Mouse (Mus musculus): Measurements from ENCODE around the gene Cfap99. TPM values are rescaled to one million over a fixed set of nuclear protein-coding genes. Genes with fewer than 3 reads are reported as not detected.

Gene Cfap99
- polyA plus RNA-seq, 1 experiment from 2014 or later, result 0.07 TPM

GRCm38 (mm10) chr5:34273251-34273681 lies 15.1 kb upstream of the Cfap99 start:
- no peak for ATAC-seq (replicated peaks; ENCODE audit: insufficient number of reproducible peaks, low FRiP score, low TSS enrichment)
- no peak overlapping the region for H3K4me2 ChIP-seq
- H3K36me3 ChIP-seq (ENCODE audit: control insufficient read depth, insufficient read depth, low read length), result no peaks in the 10 kb centered on the region
- no peak overlapping the region for H3K27ac ChIP-seq (ENCODE audit: low read depth, low read length)
- no peak overlapping the region for H3K9ac ChIP-seq (ENCODE audit: low read depth, low read length)
- H3K27me3 ChIP-seq (ENCODE audit: control insufficient read depth, insufficient read depth, low read length), result no peaks in the 10 kb centered on the region
- no peak overlapping the region for H3K4me3 ChIP-seq (ENCODE audit: low read depth, low read length)
- no peaks in the 10 kb centered on the region for H3K4me1 ChIP-seq (ENCODE audit: control insufficient read depth, insufficient read depth, low read length)
- WGBS (ENCODE audit: insufficient replicate concordance), result 65% methylated on average over 5 of the region's 5 CpGs
- no peaks in the 10 kb centered on the region for H3K9me3 ChIP-seq (replicated peaks; ENCODE audit: control insufficient read depth, low read length)

- Histone ChIP-seq H3K9ac (ENCODE audit: low read depth, low read length) (no peak overlapping the region), H3K4me2 (no peak overlapping the region), H3K36me3 (ENCODE audit: control insufficient read depth, insufficient read depth, low read length) (no peaks in the 10 kb centered on the region), H3K4me3 (ENCODE audit: low read depth, low read length) (no peak overlapping the region), H3K9me3 (replicated peaks; ENCODE audit: control insufficient read depth, low read length) (no peaks in the 10 kb centered on the region), H3K27ac (ENCODE audit: low read depth, low read length) (no peak overlapping the region), H3K27me3 (ENCODE audit: control insufficient read depth, insufficient read depth, low read length) (no peaks in the 10 kb centered on the region), H3K4me1 (ENCODE audit: control insufficient read depth, insufficient read depth, low read length) (no peaks in the 10 kb centered on the region)
- 76% methylated on average over 3 of the region's 3 CpGs for WGBS (ENCODE audit: insufficient replicate concordance)
- no peak for ATAC-seq (replicated peaks; ENCODE audit: insufficient number of reproducible peaks, low FRiP score, low TSS enrichment)
Observed at GRCm38 (mm10) chr5:34274268-34274667, 14.1 kb upstream of the Cfap99 start.

- no peak overlapping the region for H3K9ac ChIP-seq (ENCODE audit: low read depth, low read length)
- no peaks in the 10 kb centered on the region for H3K36me3 ChIP-seq (ENCODE audit: control insufficient read depth, insufficient read depth, low read length)
- no peak overlapping the region for H3K4me3 ChIP-seq (ENCODE audit: low read depth, low read length)
- 79% methylated on average over 10 of the region's 10 CpGs for WGBS (ENCODE audit: insufficient replicate concordance)
- no peak for ATAC-seq (replicated peaks; ENCODE audit: insufficient number of reproducible peaks, low FRiP score, low TSS enrichment)
- no peak overlapping the region for H3K4me2 ChIP-seq
- no peaks in the 10 kb centered on the region for H3K9me3 ChIP-seq (replicated peaks; ENCODE audit: control insufficient read depth, low read length)
- H3K27ac ChIP-seq (ENCODE audit: low read depth, low read length), result no peak overlapping the region
- no peaks in the 10 kb centered on the region; the same call in 1 of the 2 replicates for H3K27me3 ChIP-seq (ENCODE audit: control insufficient read depth, insufficient read depth, low read length)
- H3K4me1 ChIP-seq (ENCODE audit: control insufficient read depth, insufficient read depth, low read length), result no peaks in the 10 kb centered on the region
Observed at GRCm38 (mm10) chr5:34274676-34275293, 13.6 kb upstream of the Cfap99 start.

- Histone ChIP-seq H3K9ac (ENCODE audit: low read depth, low read length) (no peak overlapping the region), H3K36me3 (ENCODE audit: control insufficient read depth, insufficient read depth, low read length) (no peaks in the 10 kb centered on the region), H3K4me1 (ENCODE audit: control insufficient read depth, insufficient read depth, low read length) (no peaks in the 10 kb centered on the region; the same call in 1 of the 2 replicates), H3K4me2 (no peak overlapping the region), H3K27me3 (ENCODE audit: control insufficient read depth, insufficient read depth, low read length) (no peaks in the 10 kb centered on the region; the same call in 1 of the 2 replicates), H3K9me3 (replicated peaks; ENCODE audit: control insufficient read depth, low read length) (no peaks in the 10 kb centered on the region), H3K4me3 (ENCODE audit: low read depth, low read length) (no peak overlapping the region), H3K27ac (ENCODE audit: low read depth, low read length) (no peak overlapping the region)
- ATAC-seq (replicated peaks; ENCODE audit: insufficient number of reproducible peaks, low FRiP score, low TSS enrichment), result no peak
- WGBS (ENCODE audit: insufficient replicate concordance), result 63% methylated on average over 7 of the region's 7 CpGs
Observed at GRCm38 (mm10) chr5:34276191-34276590, 12.2 kb upstream of the Cfap99 start.

GRCm38 (mm10) chr5:34276746-34277145 lies 11.7 kb upstream of the Cfap99 start:
- Histone ChIP-seq H3K27me3 (ENCODE audit: control insufficient read depth, insufficient read depth, low read length) (no peaks in the 10 kb centered on the region; the same call in 1 of the 2 replicates), H3K4me3 (ENCODE audit: low read depth, low read length) (no peak overlapping the region), H3K27ac (ENCODE audit: low read depth, low read length) (no peak overlapping the region), H3K4me1 (ENCODE audit: control insufficient read depth, insufficient read depth, low read length) (no peaks in the 10 kb centered on the region; the same call in 1 of the 2 replicates), H3K4me2 (no peak overlapping the region), H3K9ac (ENCODE audit: low read depth, low read length) (no peak overlapping the region), H3K36me3 (ENCODE audit: control insufficient read depth, insufficient read depth, low read length) (no peaks in the 10 kb centered on the region), H3K9me3 (replicated peaks; ENCODE audit: control insufficient read depth, low read length) (no peaks in the 10 kb centered on the region)
- no peak for ATAC-seq (replicated peaks; ENCODE audit: insufficient number of reproducible peaks, low FRiP score, low TSS enrichment)
- WGBS (ENCODE audit: insufficient replicate concordance), result 73% methylated on average over 6 of the region's 6 CpGs

GRCm38 (mm10) chr5:34278058-34278457 lies 10.3 kb upstream of the Cfap99 start:
- H3K4me2 ChIP-seq, result no peak overlapping the region
- H3K27me3 ChIP-seq (ENCODE audit: control insufficient read depth, insufficient read depth, low read length), result no peaks in the 10 kb centered on the region; the same call in 1 of the 2 replicates
- no peak overlapping the region for H3K9ac ChIP-seq (ENCODE audit: low read depth, low read length)
- H3K9me3 ChIP-seq (replicated peaks; ENCODE audit: control insufficient read depth, low read length), result no peaks in the 10 kb centered on the region
- H3K36me3 ChIP-seq (ENCODE audit: control insufficient read depth, insufficient read depth, low read length), result no peaks in the 10 kb centered on the region
- no peak overlapping the region for H3K4me3 ChIP-seq (ENCODE audit: low read depth, low read length)
- 71% methylated on average over 4 of the region's 4 CpGs for WGBS (ENCODE audit: insufficient replicate concordance)
- no peak for ATAC-seq (replicated peaks; ENCODE audit: insufficient number of reproducible peaks, low FRiP score, low TSS enrichment)
- no peak overlapping the region for H3K27ac ChIP-seq (ENCODE audit: low read depth, low read length)
- no peaks in the 10 kb centered on the region; the same call in 1 of the 2 replicates for H3K4me1 ChIP-seq (ENCODE audit: control insufficient read depth, insufficient read depth, low read length)

GRCm38 (mm10) chr5:34279214-34279613 lies 9.2 kb upstream of the Cfap99 start:
- no peaks in the 10 kb centered on the region; the same call in 1 of the 2 replicates for H3K27me3 ChIP-seq (ENCODE audit: control insufficient read depth, insufficient read depth, low read length)
- no peak for ATAC-seq (replicated peaks; ENCODE audit: insufficient number of reproducible peaks, low FRiP score, low TSS enrichment)
- H3K4me3 ChIP-seq (ENCODE audit: low read depth, low read length), result no peak overlapping the region
- no peak overlapping the region for H3K9ac ChIP-seq (ENCODE audit: low read depth, low read length)
- H3K36me3 ChIP-seq (ENCODE audit: control insufficient read depth, insufficient read depth, low read length), result no peaks in the 10 kb centered on the region
- H3K27ac ChIP-seq (ENCODE audit: low read depth, low read length), result no peak overlapping the region
- WGBS (ENCODE audit: insufficient replicate concordance), result 72% methylated on average over 9 of the region's 9 CpGs
- no peaks in the 10 kb centered on the region; the same call in 1 of the 2 replicates for H3K4me1 ChIP-seq (ENCODE audit: control insufficient read depth, insufficient read depth, low read length)
- no peak overlapping the region for H3K4me2 ChIP-seq
- no peaks in the 10 kb centered on the region for H3K9me3 ChIP-seq (replicated peaks; ENCODE audit: control insufficient read depth, low read length)

GRCm38 (mm10) chr5:34280976-34281375 lies 7.4 kb upstream of the Cfap99 start:
- Histone ChIP-seq H3K4me2 (no peak overlapping the region), H3K4me1 (ENCODE audit: control insufficient read depth, insufficient read depth, low read length) (no peaks in the 10 kb centered on the region; the same call in 1 of the 2 replicates), H3K4me3 (ENCODE audit: low read depth, low read length) (no peak overlapping the region), H3K36me3 (ENCODE audit: control insufficient read depth, insufficient read depth, low read length) (no peaks in the 10 kb centered on the region), H3K27me3 (ENCODE audit: control insufficient read depth, insufficient read depth, low read length) (peaks cover 8% of the 10 kb centered on the region), H3K9ac (ENCODE audit: low read depth, low read length) (no peak overlapping the region), H3K27ac (ENCODE audit: low read depth, low read length) (no peak overlapping the region), H3K9me3 (replicated peaks; ENCODE audit: control insufficient read depth, low read length) (no peaks in the 10 kb centered on the region)
- 52% methylated on average over 7 of the region's 7 CpGs for WGBS (ENCODE audit: insufficient replicate concordance)
- ATAC-seq (replicated peaks; ENCODE audit: insufficient number of reproducible peaks, low FRiP score, low TSS enrichment), result no peak

- H3K27ac ChIP-seq (ENCODE audit: low read depth, low read length), result no peak overlapping the region
- no peak overlapping the region for H3K9ac ChIP-seq (ENCODE audit: low read depth, low read length)
- H3K9me3 ChIP-seq (replicated peaks; ENCODE audit: control insufficient read depth, low read length), result no peaks in the 10 kb centered on the region
- ATAC-seq (replicated peaks; ENCODE audit: insufficient number of reproducible peaks, low FRiP score, low TSS enrichment), result no peak
- WGBS (ENCODE audit: insufficient replicate concordance), result 76% methylated on average over 5 of the region's 5 CpGs
- H3K27me3 ChIP-seq (ENCODE audit: control insufficient read depth, insufficient read depth, low read length), result peaks cover 32% of the 10 kb centered on the region
- H3K36me3 ChIP-seq (ENCODE audit: control insufficient read depth, insufficient read depth, low read length), result no peaks in the 10 kb centered on the region
- H3K4me1 ChIP-seq (ENCODE audit: control insufficient read depth, insufficient read depth, low read length), result peaks cover 10% of the 10 kb centered on the region
- H3K4me3 ChIP-seq (ENCODE audit: low read depth, low read length), result no peak overlapping the region
- H3K4me2 ChIP-seq, result no peak overlapping the region
Observed at GRCm38 (mm10) chr5:34283355-34283754, 5.0 kb upstream of the Cfap99 start.

Measured in heart, embryonic 11.5 days (tissue).